Comparison of ENCODE assay signal across 7 mouse cellular contexts in genomic region chr11:35122091-35122811, GRCm38 (mm10). TPM values are rescaled to one million over a fixed set of nuclear protein-coding genes. Genes with fewer than 3 reads are reported as not detected.
DNase-seq lines count a peak whose midpoint lies in the region; ATAC-seq and TF ChIP-seq lines count a peak whose summit lies in the region.

No protein-coding gene starts in this region.

- peak overlapping the region; percentile 86 to 95 for H3K4me3 ChIP-seq in ES-E14 (ENCODE audit: insufficient read depth in 1 of 2, low read depth in 1 of 2, low read length in 2 of 2, poor library complexity in 1 of 2, severe bottlenecking in 1 of 2)
- H3K4me3 ChIP-seq in forebrain, embryonic 12.5 days (replicated peaks): peak overlapping the region; percentile 63
- H3K4me3 ChIP-seq in kidney, postnatal 0 days (replicated peaks; ENCODE audit: low read depth, low read length): peak overlapping the region; percentile 59
- H3K4me3 ChIP-seq in midbrain, embryonic 14.5 days (replicated peaks; ENCODE audit: low read depth, low read length): peak overlapping the region; percentile 54

- in situ Hi-C loops in ES-E14 (cut with MboI; ENCODE audit: low sequenced_read_pairs in 2 of 2, unreplicated experiment in 2 of 2): no loop called here

- no peak for TF ChIP-seq CTCF in kidney, postnatal 0 days (IDR thresholded peaks at IDR 0.05; ENCODE audit: low read depth)

- H3K36me3 ChIP-seq in ES-E14 (ENCODE audit: control insufficient read depth, insufficient read depth, low read length, poor library complexity, severe bottlenecking): no peaks in the 10 kb centered on the region
- H3K36me3 ChIP-seq in forebrain, embryonic 12.5 days (replicated peaks): no peaks in the 10 kb centered on the region
- no peaks in the 10 kb centered on the region for H3K36me3 ChIP-seq in kidney, postnatal 0 days (ENCODE audit: insufficient read depth, low read length)
- no peaks in the 10 kb centered on the region for H3K36me3 ChIP-seq in midbrain, embryonic 14.5 days (ENCODE audit: control insufficient read depth, insufficient read depth, low read length)

- H3K9ac ChIP-seq in ES-E14 (ENCODE audit: insufficient read depth, low read depth, low read length, poor library complexity, severe bottlenecking): peak overlapping the region; percentile 84; the same call in 1 of the 2 replicates
- no peak overlapping the region for H3K9ac ChIP-seq in forebrain, embryonic 12.5 days
- H3K9ac ChIP-seq in kidney, postnatal 0 days (ENCODE audit: low read depth, low read length): 0 out of 2 replicates have a peak overlapping the region, but pooled peaks have one; percentile 58
- H3K9ac ChIP-seq in midbrain, embryonic 14.5 days (replicated peaks; ENCODE audit: low read length): no peak overlapping the region

- ATAC-seq in forebrain, embryonic 12.5 days (ENCODE audit: low FRiP score): no peak
- no peak for ATAC-seq in kidney, postnatal 0 days (replicated peaks; ENCODE audit: low FRiP score, low read depth)
- ATAC-seq in midbrain, embryonic 14.5 days (ENCODE audit: low FRiP score, low TSS enrichment): no peak
- ATAC-seq in monocyte, adult 5-6 weeks (replicated peaks; ENCODE audit: insufficient number of reproducible peaks, low FRiP score, low TSS enrichment, poor library complexity, severe bottlenecking): no peak

- H3K27me3 ChIP-seq in forebrain, embryonic 12.5 days: peaks cover 82% of the 10 kb centered on the region
- peaks cover 15% of the 10 kb centered on the region; the same call in 1 of the 2 replicates for H3K27me3 ChIP-seq in kidney, postnatal 0 days (ENCODE audit: insufficient read depth, low read length)
- H3K27me3 ChIP-seq in midbrain, embryonic 14.5 days (ENCODE audit: control insufficient read depth, insufficient read depth, low read length): peaks cover 54% of the 10 kb centered on the region

- DNase-seq in 3T3-L1 (ENCODE audit: low read depth, low spot score): peak; percentile 41
- no peak for DNase-seq in ES-E14 (ENCODE audit: low read depth, low spot score)
- peak; percentile 35 for DNase-seq in kidney, postnatal 0 days (ENCODE audit: low spot score)
- DNase-seq in midbrain, embryonic 14.5 days: peak; percentile 36
- DNase-seq in T-cell, adult 2 months (ENCODE audit: low spot score): no peak

- H3K9me3 ChIP-seq in ES-E14 (ENCODE audit: control insufficient read depth, insufficient read depth, low read depth, low read length): no peaks in the 10 kb centered on the region
- H3K9me3 ChIP-seq in forebrain, embryonic 12.5 days: no peaks in the 10 kb centered on the region
- no peaks in the 10 kb centered on the region for H3K9me3 ChIP-seq in kidney, postnatal 0 days (replicated peaks; ENCODE audit: low read length)
- no peaks in the 10 kb centered on the region for H3K9me3 ChIP-seq in midbrain, embryonic 14.5 days (ENCODE audit: control insufficient read depth, low read length)

- WGBS in forebrain, embryonic 12.5 days: 2% methylated on average over 23 of the region's 23 CpGs
- WGBS in kidney, postnatal 0 days: 1% methylated on average over 23 of the region's 23 CpGs
- WGBS in midbrain, embryonic 14.5 days: 2% methylated on average over 23 of the region's 23 CpGs

- H3K27ac ChIP-seq in ES-E14 (ENCODE audit: insufficient read depth, low read depth, low read length, poor library complexity, severe bottlenecking): no peak overlapping the region
- no peak overlapping the region for H3K27ac ChIP-seq in forebrain, embryonic 12.5 days
- no peak overlapping the region for H3K27ac ChIP-seq in kidney, postnatal 0 days
- H3K27ac ChIP-seq in midbrain, embryonic 14.5 days (replicated peaks; ENCODE audit: low read depth, low read length): no peak overlapping the region

- H3K4me1 ChIP-seq in ES-E14 (ENCODE audit: control insufficient read depth in 2 of 2, insufficient read depth in 2 of 2, low read length in 2 of 2, poor library complexity in 1 of 2): peaks cover 0 to 2% of the 10 kb centered on the region in 2 experiments; a peak in 1 of 4 replicates
- H3K4me1 ChIP-seq in forebrain, embryonic 12.5 days: peaks cover 23% of the 10 kb centered on the region
- peaks cover 20% of the 10 kb centered on the region; the same call in 1 of the 2 replicates for H3K4me1 ChIP-seq in kidney, postnatal 0 days (replicated peaks; ENCODE audit: insufficient read depth, low read length)
- H3K4me1 ChIP-seq in midbrain, embryonic 14.5 days (ENCODE audit: control insufficient read depth, insufficient read depth, low read length): peaks cover 14% of the 10 kb centered on the region; the same call in 1 of the 2 replicates

- peak overlapping the region; percentile 99 for H3K4me2 ChIP-seq in forebrain, embryonic 12.5 days
- peak overlapping the region; percentile 93 for H3K4me2 ChIP-seq in kidney, postnatal 0 days (ENCODE audit: low read length)
- peak overlapping the region; percentile 97 for H3K4me2 ChIP-seq in midbrain, embryonic 14.5 days (ENCODE audit: low read length)

TF ChIP-seq in ES-E14, 5 proteins besides CTCF, POLR2A, EP300 and RAD21:
- TF ChIP-seq CHD2 (IDR thresholded peaks at IDR 0.05; ENCODE audit: low read depth, low read length): no peak
- TF ChIP-seq MAFK (IDR thresholded peaks at IDR 0.05; ENCODE audit: insufficient read depth, low read depth, low read length): no peak
- TF ChIP-seq ZC3H11A (IDR thresholded peaks at IDR 0.05; ENCODE audit: borderline replicate concordance, low read depth, low read length): no peak
- no peak for TF ChIP-seq ZNF384 (IDR thresholded peaks at IDR 0.05; ENCODE audit: low read depth, low read length)
- TF ChIP-seq HCFC1 (IDR thresholded peaks at IDR 0.05; ENCODE audit: borderline replicate concordance, insufficient read depth, low read length): no peak

RNA-seq across cellular contexts. Expression of gene Slit3, which starts 1.2 kb away (rescaled TPM):
- total RNA-seq in ES-E14 (2012; rRNA removed): 3.7 and 6.1 TPM in 2 replicates
- polyA plus RNA-seq in forebrain, embryonic 12.5 days (2016; fragmentation: Nextera tagmentation; extraction: Ambion mirVana): 3.5 and 6.3 TPM in 2 replicates
- polyA plus RNA-seq in kidney, postnatal 0 days (2015; fragmentation: Nextera tagmentation; extraction: Ambion mirVana): 6.6 and 6.7 TPM in 2 replicates
- polyA plus RNA-seq in midbrain, embryonic 14.5 days (2014; fragmentation: Nextera tagmentation; extraction: Ambion mirVana): 3.5 and 4.7 TPM in 2 replicates
- total RNA-seq in monocyte, adult 5-6 weeks (2017): not detected in 3 replicates

Comparison
In these comparisons a context has a peak if more than half of its experiments do, and no peak if none do; other contexts are left out.
1. DNase-seq: peak in 3T3-L1 (single experiment), kidney, postnatal 0 days (single experiment) and midbrain, embryonic 14.5 days (single experiment); none in ES-E14 (single experiment) and T-cell, adult 2 months (single experiment).
2. H3K9ac ChIP-seq: peak in ES-E14 (single experiment) and kidney, postnatal 0 days (single experiment); none in forebrain, embryonic 12.5 days (single experiment) and midbrain, embryonic 14.5 days (single experiment).
3. Peak in every context shown above with its lines, with median percentiles within 50 percentile points of each other: H3K4me3 ChIP-seq and H3K4me2 ChIP-seq.